Mouse (Mus musculus): ENCODE data around the gene Ephx4. TPM values are rescaled to one million over a fixed set of nuclear protein-coding genes. Genes with fewer than 3 reads are reported as not detected.
A peak's percentile ranks its signal among the peaks of the same experiment; 100 is the strongest.

Ephx4 gene
- total and polyA plus RNA-seq, 3 experiments, result 0.81 TPM; not detected in 2

DNA sequence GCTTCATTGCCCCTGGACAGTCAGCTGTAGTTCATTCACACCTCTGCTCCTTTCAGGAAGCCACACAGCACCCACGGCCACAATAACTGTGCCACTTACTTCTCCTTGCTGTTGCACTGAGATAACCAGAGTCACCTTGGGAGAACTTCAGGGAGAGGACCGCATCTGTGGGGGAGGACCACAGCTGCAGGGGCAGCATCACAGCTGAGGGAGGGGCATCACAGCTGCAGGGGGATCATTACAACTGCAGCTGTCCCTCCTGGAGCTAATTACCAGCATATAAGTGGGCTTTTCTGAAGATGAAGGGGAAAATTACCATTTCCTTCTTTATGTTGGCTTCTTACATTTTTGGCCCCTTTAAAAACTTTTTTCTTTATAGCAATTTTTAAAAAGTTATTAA is 8.1 kb upstream of the Ephx4 start (continued):
- no peak for TF ChIP-seq USF2 (conservative IDR thresholded peaks at IDR 0.05; ENCODE audit: low read depth, low read length)
- TF ChIP-seq ETS1 (conservative IDR thresholded peaks at IDR 0.05; ENCODE audit: low read depth, low read length), result no peak

DNA sequence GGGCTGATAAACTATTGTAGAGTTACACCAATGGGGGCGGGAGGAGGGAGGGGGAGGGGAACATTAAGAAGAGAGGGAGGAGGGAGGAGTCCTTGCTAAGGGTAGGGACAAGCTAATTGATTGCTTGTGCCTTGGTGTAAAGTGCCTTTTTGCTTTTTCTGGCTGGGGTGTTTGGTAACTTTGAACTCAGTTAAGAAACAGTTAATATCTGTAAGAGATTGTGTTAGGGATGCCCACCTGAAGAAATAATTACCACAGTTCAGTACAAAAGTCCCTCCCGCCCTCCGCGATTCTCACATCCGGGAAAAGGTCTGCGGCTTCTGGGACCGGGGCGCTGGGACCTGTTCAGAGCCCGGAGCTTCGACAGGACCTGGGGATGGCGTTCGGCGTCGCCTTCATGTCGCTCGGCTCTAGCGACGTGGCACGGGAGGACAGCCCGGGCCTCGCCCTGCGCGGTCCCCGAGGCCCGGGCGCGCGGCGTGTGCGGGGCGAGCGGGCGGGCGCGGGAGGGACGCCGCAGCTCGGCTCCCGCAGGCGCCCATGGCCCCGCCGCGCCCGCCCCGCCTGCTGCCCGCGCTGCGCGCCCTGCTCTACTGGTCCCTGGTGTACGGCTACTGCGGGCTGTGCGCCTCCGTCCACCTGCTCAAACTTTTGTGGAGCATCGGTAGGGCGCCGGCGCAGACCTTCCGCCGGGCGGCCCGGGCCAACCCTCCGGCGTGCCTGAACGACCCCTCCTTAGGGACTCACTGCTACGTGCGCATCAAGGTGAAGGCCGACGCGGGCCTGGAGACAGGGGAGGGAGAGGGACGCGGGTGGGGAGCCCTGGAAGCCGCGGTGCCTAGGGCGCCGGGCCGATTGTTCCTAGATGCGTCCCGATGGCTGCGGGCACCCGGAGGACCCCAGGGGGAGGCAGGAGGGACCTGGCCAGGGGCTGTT is 743 bp downstream of the Ephx4 start:
- peak overlapping the region; percentile 48 for H3K4me2 ChIP-seq (ENCODE audit: insufficient read depth, low read depth, poor library complexity, severe bottlenecking)
- in situ Hi-C loops (cut with MboI; ENCODE audit: low pct_ligation_motif_present, low pct_unique_long_range_greater_than_20kb, low sequenced_read_pairs) (no loop called here), dilution Hi-C loops (cut with MboI; ENCODE audit: extremely low pct_ligation_motif_present, extremely low pct_unique_long_range_greater_than_20kb, low sequenced_read_pairs) (no loop called here)
- peak overlapping the region; percentile 44 for H3K9ac ChIP-seq (ENCODE audit: insufficient read depth, low read depth)
- no peaks in the 10 kb centered on the region for H3K9me3 ChIP-seq (replicated peaks; ENCODE audit: low read length)
- TF ChIP-seq HCFC1 (IDR thresholded peaks at IDR 0.05; ENCODE audit: low read depth, low read length), result no peak
- no peak for TF ChIP-seq PAX5 (IDR thresholded peaks at IDR 0.05; ENCODE audit: low read length)
- no peak for TF ChIP-seq JUN (IDR thresholded peaks at IDR 0.05; ENCODE audit: insufficient read depth, low read depth, low read length)
- TF ChIP-seq TBP (conservative IDR thresholded peaks at IDR 0.05; ENCODE audit: low read depth, low read length), result no peak
- no peak for TF ChIP-seq CHD1 (IDR thresholded peaks at IDR 0.05; ENCODE audit: low read depth, low read length)
- TF ChIP-seq RCOR1 (conservative IDR thresholded peaks at IDR 0.05; ENCODE audit: low read depth, low read length), result no peak
- no peak for TF ChIP-seq SMC3 (IDR thresholded peaks at IDR 0.05; ENCODE audit: low read depth, low read length)
- TF ChIP-seq MXI1 (IDR thresholded peaks at IDR 0.05; ENCODE audit: low read depth, low read length), result no peak
- TF ChIP-seq POLR2AphosphoS2 (IDR thresholded peaks at IDR 0.05; ENCODE audit: low read depth, low read length), result no peak
- no peak for TF ChIP-seq GABPA (IDR thresholded peaks at IDR 0.05; ENCODE audit: insufficient replicate concordance, low read depth, low read length)
- TF ChIP-seq MAFK (IDR thresholded peaks at IDR 0.05; ENCODE audit: insufficient replicate concordance, low read length), result no peak
- TF ChIP-seq ZC3H11A (IDR thresholded peaks at IDR 0.05; ENCODE audit: low read depth, low read length), result no peak
- TF ChIP-seq NRF1 (IDR thresholded peaks at IDR 0.05; ENCODE audit: low read depth, low read length), result no peak
- no peak for TF ChIP-seq UBTF (IDR thresholded peaks at IDR 0.05; ENCODE audit: low read depth, low read length)
- TF ChIP-seq ZNF384 (IDR thresholded peaks at IDR 0.05; ENCODE audit: low read depth, low read length), result no peak
- no peak for TF ChIP-seq POLR2A (IDR thresholded peaks at IDR 0.05; ENCODE audit: low read depth, low read length)
- no peak for TF ChIP-seq MYC (IDR thresholded peaks at IDR 0.05; ENCODE audit: low read depth, low read length)
- TF ChIP-seq MEF2A (IDR thresholded peaks at IDR 0.05; ENCODE audit: borderline replicate concordance, low read depth, low read length), result no peak
- no peaks in the 10 kb centered on the region for H3K4me1 ChIP-seq (ENCODE audit: control insufficient read depth in 1 of 2, insufficient read depth in 2 of 2)
- H3K79me2 ChIP-seq (replicated peaks; ENCODE audit: control insufficient read depth, extremely low read depth, insufficient read depth, poor library complexity, severe bottlenecking), result no peaks in the 10 kb centered on the region
- no peak overlapping the region for H3K27ac ChIP-seq (ENCODE audit: insufficient read depth, low read depth)
- H3K36me3 ChIP-seq (replicated peaks in 1 of 2; ENCODE audit: control insufficient read depth in 1 of 2, insufficient read depth in 1 of 2, low read length in 1 of 2), result no peaks in the 10 kb centered on the region
- peak overlapping the region in 1 of 3 experiments; percentile 59 for H3K4me3 ChIP-seq (replicated peaks in 1 of 3; ENCODE audit: low read depth in 2 of 3, low read length in 2 of 3, poor library complexity in 1 of 3)
- DNase-seq (ENCODE audit: extremely low read depth), result no peak
- H3K27me3 ChIP-seq (replicated peaks), result no peaks in the 10 kb centered on the region

All from CH12.LX (cell line).